Mouse (Mus musculus): Measurements from ENCODE around the gene Ccrl2. TPM values are rescaled to one million over a fixed set of nuclear protein-coding genes. Genes with fewer than 3 reads are reported as not detected.

Gene Ccrl2
- total and polyA plus RNA-seq, 3 experiments: 0.19 to 0.75 TPM; not detected in 1

DNA sequence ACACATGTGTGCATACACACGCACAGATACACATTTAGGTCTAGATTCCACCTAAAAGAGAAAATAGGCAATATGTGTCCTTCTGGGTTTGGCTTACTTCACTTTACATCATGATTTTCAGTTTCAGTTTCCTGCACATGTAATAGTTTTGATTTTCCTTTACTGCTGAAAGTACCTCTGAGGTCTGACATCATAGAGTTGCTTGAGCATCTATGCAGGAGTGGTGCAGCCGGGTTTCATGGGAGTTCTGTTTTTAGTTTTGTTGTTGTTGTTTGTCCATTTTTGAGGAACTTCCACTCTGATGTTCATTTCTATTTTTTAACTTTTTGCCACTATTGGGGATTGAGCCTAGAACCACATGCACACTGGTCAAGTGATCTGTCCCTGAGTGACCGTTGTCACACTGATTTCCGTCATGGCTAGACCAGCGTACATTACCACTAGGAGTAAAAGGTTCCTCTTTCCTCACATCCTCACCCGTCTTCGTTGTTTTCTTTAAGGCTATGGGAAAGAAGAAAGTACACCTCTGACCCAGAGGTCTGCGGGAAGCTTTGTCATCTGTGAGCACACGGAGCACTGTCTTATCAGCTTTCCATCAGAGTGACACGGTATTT lies 1.7 kb upstream of the Ccrl2 start:
- H3K27ac ChIP-seq (ENCODE audit: control insufficient read depth, low read depth, low read length): no peak overlapping the region

DNA sequence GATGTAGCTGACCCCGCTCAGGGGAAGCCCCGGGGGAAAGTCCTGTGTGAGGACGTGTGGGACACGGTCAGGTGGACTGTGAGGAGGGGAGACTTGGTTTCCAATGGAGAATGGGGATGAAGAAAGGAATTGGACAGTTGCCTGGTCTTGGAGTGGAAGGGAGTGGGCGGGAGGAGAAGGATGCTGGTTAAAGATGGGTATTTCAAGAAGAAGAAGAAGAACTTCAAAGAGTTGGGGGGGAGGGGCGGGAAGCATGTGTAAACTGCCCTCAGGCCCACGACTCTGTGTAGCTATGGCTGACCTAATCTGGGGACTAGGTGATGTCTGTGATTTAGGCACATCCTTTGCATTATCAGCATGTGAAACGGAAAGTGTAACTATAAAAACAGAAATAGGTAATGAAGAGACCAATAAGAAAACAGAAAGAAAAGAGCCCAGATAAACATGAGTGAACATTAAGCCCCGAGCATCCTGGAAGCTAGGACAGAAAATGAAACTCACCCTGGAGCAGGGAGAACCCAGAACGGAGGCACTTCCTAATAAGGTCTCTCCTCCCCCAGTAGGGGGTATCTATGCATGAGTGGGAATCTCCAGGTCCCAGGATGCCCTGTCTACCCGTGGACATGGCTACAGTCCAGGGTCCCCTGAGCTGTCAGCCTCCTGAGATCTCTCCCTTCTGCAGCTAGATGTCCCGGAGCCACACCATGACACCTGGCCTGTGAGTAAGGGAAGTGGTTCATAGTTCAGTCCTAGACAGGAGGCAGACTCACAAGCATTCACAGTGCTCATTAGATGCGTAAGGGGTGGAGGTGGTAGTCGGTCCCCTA lies 438 bp upstream of the Ccrl2 start:
- Histone ChIP-seq H3K4me1 (ENCODE audit: control insufficient read depth in 1 of 2, insufficient read depth in 2 of 2, low read length in 2 of 2) (peaks cover 0 to 35% of the 10 kb centered on the region in 2 experiments; a peak in 3 of 4 replicates), H3K27ac (ENCODE audit: control insufficient read depth, low read depth, low read length) (peak overlapping the region; percentile 18; the same call in 1 of the 2 replicates)

More for the DNA sequence above, 1.7 kb upstream of the Ccrl2 start:
- TF ChIP-seq ZMIZ1 (IDR thresholded peaks at IDR 0.05; ENCODE audit: low read depth, low read length): no peak
- TF ChIP-seq GATA1 (IDR thresholded peaks at IDR 0.05; ENCODE audit: low read depth, low read length): no peak
- TF ChIP-seq CHD2 (IDR thresholded peaks at IDR 0.05; ENCODE audit: low read length): no peak
- no peak for TF ChIP-seq ZKSCAN1 (IDR thresholded peaks at IDR 0.05; ENCODE audit: low read depth, low read length)
- TF ChIP-seq ETS1 (IDR thresholded peaks at IDR 0.05; ENCODE audit: low read depth, low read length): no peak
- no peak for TF ChIP-seq USF2 (IDR thresholded peaks at IDR 0.05; ENCODE audit: borderline replicate concordance in 1 of 2, insufficient read depth in 1 of 2, low read depth in 1 of 2, low read length in 2 of 2)
- no peak for TF ChIP-seq TBP (IDR thresholded peaks at IDR 0.05; ENCODE audit: low read depth, low read length)
- no peak for TF ChIP-seq POLR2AphosphoS5 (IDR thresholded peaks at IDR 0.05; ENCODE audit: borderline replicate concordance, low read depth, low read length)
- no peak for TF ChIP-seq EP300 (IDR thresholded peaks at IDR 0.05; ENCODE audit: low read depth in 1 of 2, low read length in 2 of 2)
- no peak overlapping the region for H3K9ac ChIP-seq (ENCODE audit: control insufficient read depth, low read depth, low read length, poor library complexity, severe bottlenecking)
- peaks cover 0 to 9% of the 10 kb centered on the region in 2 experiments; a peak in 1 of 4 replicates for H3K36me3 ChIP-seq (ENCODE audit: control insufficient read depth in 1 of 2, insufficient read depth in 2 of 2, low read length in 2 of 2)
- H3K79me2 ChIP-seq (ENCODE audit: control insufficient read depth, insufficient read depth, low read length, poor library complexity): no peaks in the 10 kb centered on the region
- no peaks in the 10 kb centered on the region for H3K27me3 ChIP-seq (ENCODE audit: control insufficient read depth in 1 of 2, insufficient read depth in 2 of 2, low read length in 2 of 2)
- H3K4me3 ChIP-seq (ENCODE audit: control insufficient read depth in 1 of 2, insufficient read depth in 1 of 2, low read depth in 2 of 2, low read length in 2 of 2): no peak overlapping the region
- peak; percentile 20 for DNase-seq (ENCODE audit: low read depth, low spot score)
- peaks cover 0 to 35% of the 10 kb centered on the region in 2 experiments; a peak in 3 of 4 replicates for H3K4me1 ChIP-seq (ENCODE audit: control insufficient read depth in 1 of 2, insufficient read depth in 2 of 2, low read length in 2 of 2)
- no peaks in the 10 kb centered on the region for H3K9me3 ChIP-seq (replicated peaks; ENCODE audit: insufficient read depth, low read length)

GRCm38 (mm10) chr9:111056519-111056797 lies 861 bp downstream of the Ccrl2 start:
- Histone ChIP-seq H3K27ac (ENCODE audit: control insufficient read depth, low read depth, low read length) (peak overlapping the region; percentile 66), H3K36me3 (ENCODE audit: control insufficient read depth in 1 of 2, insufficient read depth in 2 of 2, low read length in 2 of 2) (peaks cover 0 to 9% of the 10 kb centered on the region in 2 experiments; a peak in 1 of 4 replicates), H3K27me3 (ENCODE audit: control insufficient read depth in 1 of 2, insufficient read depth in 2 of 2, low read length in 2 of 2) (peaks cover 0 to 2% of the 10 kb centered on the region in 2 experiments; a peak in 1 of 4 replicates), H3K79me2 (ENCODE audit: control insufficient read depth, insufficient read depth, low read length, poor library complexity) (no peaks in the 10 kb centered on the region), H3K4me1 (ENCODE audit: control insufficient read depth in 1 of 2, insufficient read depth in 2 of 2, low read length in 2 of 2) (peaks cover 0 to 29% of the 10 kb centered on the region in 2 experiments; a peak in 3 of 4 replicates), H3K9me3 (replicated peaks; ENCODE audit: insufficient read depth, low read length) (no peaks in the 10 kb centered on the region), H3K9ac (ENCODE audit: control insufficient read depth, low read depth, low read length, poor library complexity, severe bottlenecking) (peak overlapping the region; percentile 67), H3K4me3 (ENCODE audit: control insufficient read depth in 1 of 2, insufficient read depth in 1 of 2, low read depth in 2 of 2, low read length in 2 of 2) (peak overlapping the region; percentile 85 to 86)
- peak; percentile 43 for DNase-seq (ENCODE audit: low read depth, low spot score)
- TF ChIP-seq MXI1 (IDR thresholded peaks at IDR 0.05; ENCODE audit: low read depth, low read length) (no peak), ZNF384 (IDR thresholded peaks at IDR 0.05; ENCODE audit: low read depth, low read length) (no peak), BHLHE40 (IDR thresholded peaks at IDR 0.05; ENCODE audit: borderline replicate concordance, low read depth, low read length) (no peak), MAFK (IDR thresholded peaks at IDR 0.05; ENCODE audit: borderline replicate concordance, low read depth, low read length) (no peak), ETS1 (IDR thresholded peaks at IDR 0.05; ENCODE audit: low read depth, low read length) (no peak), SIN3A (IDR thresholded peaks at IDR 0.05; ENCODE audit: low read length) (no peak), POLR2AphosphoS2 (IDR thresholded peaks at IDR 0.05; ENCODE audit: low read length) (no peak), NRF1 (IDR thresholded peaks at IDR 0.05; ENCODE audit: insufficient read depth, low read depth, low read length, poor library complexity, severe bottlenecking) (no peak), ZMIZ1 (IDR thresholded peaks at IDR 0.05; ENCODE audit: low read depth, low read length) (no peak), USF2 (IDR thresholded peaks at IDR 0.05; ENCODE audit: borderline replicate concordance in 1 of 2, insufficient read depth in 1 of 2, low read depth in 1 of 2, low read length in 2 of 2) (no peak), NELFE (IDR thresholded peaks at IDR 0.05; ENCODE audit: low read depth, low read length) (no peak), KAT2A (conservative IDR thresholded peaks at IDR 0.05; ENCODE audit: low read depth, low read length) (no peak), GABPA (IDR thresholded peaks at IDR 0.05; ENCODE audit: low read depth, low read length) (no peak), ELF1 (IDR thresholded peaks at IDR 0.05; ENCODE audit: low read depth, low read length) (no peak), CTCF (IDR thresholded peaks at IDR 0.05 in 2 of 3, conservative IDR thresholded peaks at IDR 0.05 in 1 of 3; ENCODE audit: control insufficient read depth in 1 of 3, insufficient read depth in 1 of 3, low read depth in 2 of 3, low read length in 3 of 3, poor library complexity in 1 of 3, severe bottlenecking in 1 of 3) (no peak), EP300 (IDR thresholded peaks at IDR 0.05; ENCODE audit: low read depth in 1 of 2, low read length in 2 of 2) (no peak)

More for the DNA sequence above, 438 bp upstream of the Ccrl2 start:
- Histone ChIP-seq H3K79me2 (ENCODE audit: control insufficient read depth, insufficient read depth, low read length, poor library complexity) (no peaks in the 10 kb centered on the region), H3K4me3 (ENCODE audit: control insufficient read depth in 1 of 2, insufficient read depth in 1 of 2, low read depth in 2 of 2, low read length in 2 of 2) (peak overlapping the region; percentile 85 to 86; a peak in 3 of 4 replicates), H3K9me3 (replicated peaks; ENCODE audit: insufficient read depth, low read length) (no peaks in the 10 kb centered on the region), H3K27me3 (ENCODE audit: control insufficient read depth in 1 of 2, insufficient read depth in 2 of 2, low read length in 2 of 2) (no peaks in the 10 kb centered on the region; a peak in 1 of 4 replicates), H3K9ac (ENCODE audit: control insufficient read depth, low read depth, low read length, poor library complexity, severe bottlenecking) (no peak overlapping the region), H3K36me3 (ENCODE audit: control insufficient read depth in 1 of 2, insufficient read depth in 2 of 2, low read length in 2 of 2) (peaks cover 0 to 9% of the 10 kb centered on the region in 2 experiments; a peak in 1 of 4 replicates)
- TF ChIP-seq HCFC1 (IDR thresholded peaks at IDR 0.05; ENCODE audit: low read depth, low read length) (no peak), CTCF (IDR thresholded peaks at IDR 0.05 in 2 of 3, conservative IDR thresholded peaks at IDR 0.05 in 1 of 3; ENCODE audit: control insufficient read depth in 1 of 3, insufficient read depth in 1 of 3, low read depth in 2 of 3, low read length in 3 of 3, poor library complexity in 1 of 3, severe bottlenecking in 1 of 3) (peak in 1 of 3 experiments; percentile 8; a peak in 1 of 6 replicates)
- DNase-seq (ENCODE audit: low read depth, low spot score): peak; percentile 28

All from MEL (cell line).